Mouse (Mus musculus): ENCODE data around the gene Tnxb.

Gene Tnxb

GRCm38 (mm10) chr17:34640778-34641601, 29.3 kb upstream of the Tnxb start:
- in situ Hi-C loops (cut with MboI; ENCODE audit: unreplicated experiment in 2 of 2) = loop anchor here (10.0 to 25.0 kb wide), 2 partner anchors 274 to 296 kb away; partner anchors contain the start of genes Neu1 (in 1 of the 2) and Slc44a4 (in 1 of the 2)

GRCm38 (mm10) chr17:34641945-34642344, 28.4 kb upstream of the Tnxb start:
- in situ Hi-C loops (cut with MboI; ENCODE audit: unreplicated experiment in 2 of 2) = loop anchor here (10.0 to 25.0 kb wide), 2 partner anchors 273 to 295 kb away; partner anchors contain the start of genes Neu1 (in 1 of the 2) and Slc44a4 (in 1 of the 2)

GRCm38 (mm10) chr17:34643379-34643778, 27.0 kb upstream of the Tnxb start:
- in situ Hi-C loops (cut with MboI; ENCODE audit: unreplicated experiment in 2 of 2) = loop anchor here (10.0 to 25.0 kb wide), 2 partner anchors 271 to 294 kb away; partner anchors contain the start of genes Neu1 (in 1 of the 2) and Slc44a4 (in 1 of the 2)

GRCm38 (mm10) chr17:34643944-34644343, 26.4 kb upstream of the Tnxb start:
- in situ Hi-C loops (cut with MboI; ENCODE audit: unreplicated experiment in 2 of 2) = loop anchor here (10.0 to 25.0 kb wide), 2 partner anchors 271 to 293 kb away; partner anchors contain the start of genes Neu1 (in 1 of the 2) and Slc44a4 (in 1 of the 2)

GRCm38 (mm10) chr17:34644608-34645007, 25.7 kb upstream of the Tnxb start, which contains the start of gene Fkbpl:
Fkbpl (plus strand) TSS chr17:34644764.
- in situ Hi-C loops (cut with MboI; ENCODE audit: unreplicated experiment in 2 of 2) = loop anchor here (10.0 to 25.0 kb wide), 2 partner anchors 270 to 293 kb away; partner anchors contain the start of genes Neu1 (in 1 of the 2) and Slc44a4 (in 1 of the 2)

- in situ Hi-C loops (cut with MboI; ENCODE audit: unreplicated experiment in 2 of 2) = loop anchor here (10.0 to 25.0 kb wide), 2 partner anchors 269 to 292 kb away; partner anchors contain the start of genes Neu1 (in 1 of the 2) and Slc44a4 (in 1 of the 2)
Measured at GRCm38 (mm10) chr17:34645256-34645829, 25.0 kb upstream of the Tnxb start.

GRCm38 (mm10) chr17:34645831-34646511, 24.4 kb upstream of the Tnxb start:
- in situ Hi-C loops (cut with MboI; ENCODE audit: unreplicated experiment in 2 of 2) = loop anchor here (10.0 to 25.0 kb wide), 2 partner anchors 269 to 291 kb away; partner anchors contain the start of genes Neu1 (in 1 of the 2) and Slc44a4 (in 1 of the 2)

- in situ Hi-C loops (cut with MboI; ENCODE audit: unreplicated experiment in 2 of 2) = loop anchor here (10.0 to 25.0 kb wide), 2 partner anchors 268 to 290 kb away; partner anchors contain the start of genes Neu1 (in 1 of the 2) and Slc44a4 (in 1 of the 2)
Measured at GRCm38 (mm10) chr17:34646906-34647787, 23.2 kb upstream of the Tnxb start, which contains the start of gene Atf6b. Atf6b (plus strand) TSS chr17:34647146.

- in situ Hi-C loops (cut with MboI; ENCODE audit: unreplicated experiment in 2 of 2) = loop anchor here (10.0 to 25.0 kb wide), 2 partner anchors 266 to 289 kb away; partner anchors contain the start of genes Neu1 (in 1 of the 2) and Slc44a4 (in 1 of the 2)
Measured at GRCm38 (mm10) chr17:34648141-34648890, 22.0 kb upstream of the Tnxb start.

- in situ Hi-C loops (cut with MboI; ENCODE audit: unreplicated experiment in 2 of 2) = loop anchor here (10.0 to 25.0 kb wide), 2 partner anchors 266 to 288 kb away; partner anchors contain the start of genes Neu1 (in 1 of the 2) and Slc44a4 (in 1 of the 2)
Measured at GRCm38 (mm10) chr17:34649106-34649864, 21.1 kb upstream of the Tnxb start.

- in situ Hi-C loops (cut with MboI; ENCODE audit: unreplicated experiment in 2 of 2) = no loop called here
Measured at GRCm38 (mm10) chr17:34650781-34651180, 19.6 kb upstream of the Tnxb start.

- in situ Hi-C loops (cut with MboI; ENCODE audit: unreplicated experiment in 2 of 2) = no loop called here
Measured at GRCm38 (mm10) chr17:34651507-34652221, 18.7 kb upstream of the Tnxb start.

GRCm38 (mm10) chr17:34652546-34652945, 17.8 kb upstream of the Tnxb start:
- in situ Hi-C loops (cut with MboI; ENCODE audit: unreplicated experiment in 2 of 2) = no loop called here

GRCm38 (mm10) chr17:34652985-34653384, 17.4 kb upstream of the Tnxb start:
- in situ Hi-C loops (cut with MboI; ENCODE audit: unreplicated experiment in 2 of 2) = no loop called here

GRCm38 (mm10) chr17:34653746-34654285, 16.5 kb upstream of the Tnxb start:
- in situ Hi-C loops (cut with MboI; ENCODE audit: unreplicated experiment in 2 of 2) = no loop called here

GRCm38 (mm10) chr17:34654392-34654791, 15.9 kb upstream of the Tnxb start:
- in situ Hi-C loops (cut with MboI; ENCODE audit: unreplicated experiment in 2 of 2) = no loop called here

- in situ Hi-C loops (cut with MboI; ENCODE audit: unreplicated experiment in 2 of 2) = no loop called here
Measured at GRCm38 (mm10) chr17:34655160-34655559, 15.2 kb upstream of the Tnxb start.

Measured in v-Abl transformed pro-B cells (cell line).